Mouse (Mus musculus): ENCODE data around the gene Slc7a15. TPM values are rescaled to one million over a fixed set of nuclear protein-coding genes. Genes with fewer than 3 reads are reported as not detected.

Slc7a15 gene
- polyA plus RNA-seq, 1 experiment from 2014 or later, result 0.15 TPM

- WGBS, result 61% methylated on average over 3 of the region's 3 CpGs
- peaks cover 12% of the 10 kb centered on the region for H3K4me1 ChIP-seq
These were observed 105.5 kb downstream of the Slc7a15 start for GRCm38 (mm10) chr12:8493386-8493785.

GRCm38 (mm10) chr12:8489098-8489497 lies 109.8 kb downstream of the Slc7a15 start:
- Histone ChIP-seq H3K9ac (no peak overlapping the region), H3K36me3 (no peaks in the 10 kb centered on the region), H3K27me3 (replicated peaks) (no peaks in the 10 kb centered on the region), H3K4me1 (peaks cover 11% of the 10 kb centered on the region), H3K4me3 (replicated peaks) (no peak overlapping the region), H3K27ac (no peak overlapping the region), H3K9me3 (no peaks in the 10 kb centered on the region), H3K4me2 (no peak overlapping the region)
- WGBS, result 47% methylated on average over 4 of the region's 4 CpGs
- ATAC-seq (ENCODE audit: insufficient read depth, low FRiP score, low read depth), result no peak

More at GRCm38 (mm10) chr12:8493386-8493785, 105.5 kb downstream of the Slc7a15 start:
- Histone ChIP-seq H3K4me2 (no peak overlapping the region), H3K27ac (no peak overlapping the region), H3K9ac (no peak overlapping the region), H3K9me3 (no peaks in the 10 kb centered on the region), H3K4me3 (replicated peaks) (no peak overlapping the region), H3K36me3 (no peaks in the 10 kb centered on the region), H3K27me3 (replicated peaks) (no peaks in the 10 kb centered on the region)
- no peak for ATAC-seq (ENCODE audit: insufficient read depth, low FRiP score, low read depth)

- Histone ChIP-seq H3K9ac (no peak overlapping the region), H3K4me2 (no peak overlapping the region), H3K36me3 (no peaks in the 10 kb centered on the region), H3K4me3 (replicated peaks) (no peak overlapping the region), H3K4me1 (peaks cover 11% of the 10 kb centered on the region), H3K27ac (peak overlapping the region; percentile 59; the same call in 1 of the 2 replicates), H3K9me3 (no peaks in the 10 kb centered on the region), H3K27me3 (replicated peaks) (no peaks in the 10 kb centered on the region)
- 76% methylated on average over 4 of the region's 4 CpGs for WGBS
- no peak for ATAC-seq (ENCODE audit: insufficient read depth, low FRiP score, low read depth)
These were observed 110.2 kb downstream of the Slc7a15 start for GRCm38 (mm10) chr12:8488652-8488980.

- Histone ChIP-seq H3K27me3 (replicated peaks) (no peaks in the 10 kb centered on the region), H3K9ac (no peak overlapping the region), H3K36me3 (no peaks in the 10 kb centered on the region), H3K4me3 (replicated peaks) (no peak overlapping the region), H3K9me3 (no peaks in the 10 kb centered on the region), H3K4me1 (peaks cover 11% of the 10 kb centered on the region), H3K4me2 (no peak overlapping the region), H3K27ac (peak overlapping the region; percentile 59; the same call in 1 of the 2 replicates)
- ATAC-seq (ENCODE audit: insufficient read depth, low FRiP score, low read depth), result peak; percentile 82; the same call in 1 of the 2 replicates
- WGBS, result 49% methylated on average over 5 of the region's 5 CpGs
These were observed 110.8 kb downstream of the Slc7a15 start for GRCm38 (mm10) chr12:8487959-8488651.

- WGBS, result 61% methylated on average over 1 of the region's 1 CpGs
- ATAC-seq (ENCODE audit: insufficient read depth, low FRiP score, low read depth), result no peak
- Histone ChIP-seq H3K27me3 (replicated peaks) (no peaks in the 10 kb centered on the region), H3K4me3 (replicated peaks) (no peak overlapping the region), H3K9me3 (no peaks in the 10 kb centered on the region), H3K4me2 (no peak overlapping the region), H3K36me3 (no peaks in the 10 kb centered on the region), H3K9ac (no peak overlapping the region), H3K27ac (peak overlapping the region; percentile 57; the same call in 1 of the 2 replicates), H3K4me1 (peaks cover 11% of the 10 kb centered on the region)
These were observed 111.6 kb downstream of the Slc7a15 start for GRCm38 (mm10) chr12:8487281-8487680.

GRCm38 (mm10) chr12:8485247-8485646 lies 113.6 kb downstream of the Slc7a15 start:
- 78% methylated on average over 7 of the region's 7 CpGs for WGBS
- no peak for ATAC-seq (ENCODE audit: insufficient read depth, low FRiP score, low read depth)
- Histone ChIP-seq H3K4me3 (replicated peaks) (no peak overlapping the region), H3K4me2 (no peak overlapping the region), H3K27me3 (replicated peaks) (no peaks in the 10 kb centered on the region), H3K9ac (no peak overlapping the region), H3K4me1 (peaks cover 11% of the 10 kb centered on the region), H3K27ac (no peak overlapping the region), H3K9me3 (no peaks in the 10 kb centered on the region), H3K36me3 (no peaks in the 10 kb centered on the region)

GRCm38 (mm10) chr12:8482169-8482568 lies 116.7 kb downstream of the Slc7a15 start:
- Histone ChIP-seq H3K9me3 (no peaks in the 10 kb centered on the region), H3K4me2 (no peak overlapping the region)
- 76% methylated on average over 2 of the region's 2 CpGs for WGBS

More at GRCm38 (mm10) chr12:8482169-8482568, 116.7 kb downstream of the Slc7a15 start:
- no peak overlapping the region for H3K27ac ChIP-seq
- no peaks in the 10 kb centered on the region for H3K27me3 ChIP-seq (replicated peaks)
- no peaks in the 10 kb centered on the region for H3K4me1 ChIP-seq
- no peak overlapping the region for H3K4me3 ChIP-seq (replicated peaks)
- no peak overlapping the region for H3K9ac ChIP-seq
- no peaks in the 10 kb centered on the region for H3K36me3 ChIP-seq
- ATAC-seq (ENCODE audit: insufficient read depth, low FRiP score, low read depth), result no peak

Other genes starting within 250 kb of the Slc7a15 start
- gene Rhob, start 99.1 kb downstream of the Slc7a15 start, polyA plus RNA-seq (2015; fragmentation: Nextera tagmentation; extraction: Ambion mirVana), result 41.5 and 43.8 TPM in 2 replicates
- 39.3 and 41.7 TPM in 2 replicates for gene Pum2, start 75.1 kb upstream of the Slc7a15 start, polyA plus RNA-seq (2015; fragmentation: Nextera tagmentation; extraction: Ambion mirVana)
- 131 and 142 TPM in 2 replicates for gene Sdc1, start 172.3 kb upstream of the Slc7a15 start, polyA plus RNA-seq (2015; fragmentation: Nextera tagmentation; extraction: Ambion mirVana)